Mouse (Mus musculus): Measurements from ENCODE around the gene Zbtb45.

The Zbtb45 gene

GRCm38 (mm10) chr7:13001584-13001983 is 8.2 kb downstream of the Zbtb45 start:
- DNase-seq (ENCODE audit: extremely low read depth, low read depth, low spot score), result no peak

DNA sequence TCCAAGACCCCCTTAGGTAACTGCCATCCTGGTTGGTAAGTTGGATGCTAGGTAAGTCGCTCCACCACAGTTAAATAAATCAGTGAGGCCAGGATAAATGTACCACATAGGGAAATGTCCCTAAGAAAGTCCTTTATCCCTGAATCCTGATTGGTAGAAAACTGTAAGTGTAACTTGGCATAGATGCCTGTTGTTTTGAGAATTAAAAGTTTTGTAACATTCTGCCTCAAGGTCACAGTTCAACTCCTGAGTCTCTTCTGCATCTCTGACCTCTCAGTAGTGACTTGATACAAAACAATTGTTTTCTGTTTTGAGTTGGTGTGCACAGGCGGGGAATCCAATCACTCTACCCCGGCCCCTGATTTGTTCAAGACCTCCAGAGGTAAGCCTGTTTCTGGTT is 11.0 kb downstream of the Zbtb45 start, which contains the start of gene Trim28:
Gene Trim28 (plus strand): TSS at position 264 of the 400 bp plus-strand sequence.
- DNase-seq (ENCODE audit: extremely low read depth, low read depth, low spot score), result no peak

GRCm38 (mm10) chr7:12998053-12998452 is 11.8 kb downstream of the Zbtb45 start, which contains the start of gene Slc27a5:
Gene Slc27a5, minus strand, starts transcription at chr7:12998192.
- no peak for DNase-seq (ENCODE audit: extremely low read depth, low read depth, low spot score)

- no peak for DNase-seq (ENCODE audit: extremely low read depth, low read depth, low spot score)
These were observed 12.6 kb downstream of the Zbtb45 start for GRCm38 (mm10) chr7:12997230-12997629.

- no peak for DNase-seq (ENCODE audit: extremely low read depth, low read depth, low spot score)
These were observed 14.0 kb downstream of the Zbtb45 start for GRCm38 (mm10) chr7:12995862-12996261.

DNA sequence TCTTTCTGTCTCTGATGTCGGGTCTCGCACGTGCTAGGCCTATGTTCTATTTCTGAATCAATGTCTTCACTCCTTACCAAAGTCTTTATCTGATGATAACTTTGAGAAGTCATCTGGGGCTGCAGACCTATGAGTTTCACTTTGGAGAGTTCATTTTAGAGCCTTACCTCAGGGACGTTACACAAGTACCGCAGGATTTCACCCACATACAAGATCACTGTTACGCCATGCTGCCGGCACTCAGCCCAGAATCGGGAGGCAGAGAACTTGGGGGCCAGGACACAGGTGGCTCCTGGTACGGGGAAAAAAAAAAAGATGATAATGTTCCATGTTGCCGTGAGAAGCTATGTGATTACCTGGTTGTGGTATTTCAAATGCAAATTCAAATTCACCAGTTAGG is 16.7 kb downstream of the Zbtb45 start:
- no peak for DNase-seq (ENCODE audit: extremely low read depth, low read depth, low spot score)

DNA sequence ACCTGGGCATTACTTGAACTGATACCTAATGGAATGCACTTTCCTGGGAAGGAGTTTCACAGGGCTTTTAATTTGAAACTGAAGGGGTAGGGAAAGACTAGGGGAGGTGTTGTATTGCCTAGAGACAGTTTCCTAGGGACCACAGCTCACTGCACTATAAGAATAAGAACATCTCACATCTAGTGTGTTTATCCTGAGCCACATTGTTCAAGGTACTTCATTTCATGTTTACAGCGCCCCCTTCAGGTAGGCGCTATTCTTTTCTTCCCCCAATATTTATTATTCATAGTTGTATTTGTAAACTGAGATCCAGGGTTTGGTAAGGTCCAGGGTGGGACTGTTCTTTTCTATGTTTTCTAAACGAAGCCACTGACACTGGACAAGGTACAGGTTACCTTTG is 17.6 kb downstream of the Zbtb45 start:
- no peak for DNase-seq (ENCODE audit: extremely low read depth, low read depth, low spot score)

DNA sequence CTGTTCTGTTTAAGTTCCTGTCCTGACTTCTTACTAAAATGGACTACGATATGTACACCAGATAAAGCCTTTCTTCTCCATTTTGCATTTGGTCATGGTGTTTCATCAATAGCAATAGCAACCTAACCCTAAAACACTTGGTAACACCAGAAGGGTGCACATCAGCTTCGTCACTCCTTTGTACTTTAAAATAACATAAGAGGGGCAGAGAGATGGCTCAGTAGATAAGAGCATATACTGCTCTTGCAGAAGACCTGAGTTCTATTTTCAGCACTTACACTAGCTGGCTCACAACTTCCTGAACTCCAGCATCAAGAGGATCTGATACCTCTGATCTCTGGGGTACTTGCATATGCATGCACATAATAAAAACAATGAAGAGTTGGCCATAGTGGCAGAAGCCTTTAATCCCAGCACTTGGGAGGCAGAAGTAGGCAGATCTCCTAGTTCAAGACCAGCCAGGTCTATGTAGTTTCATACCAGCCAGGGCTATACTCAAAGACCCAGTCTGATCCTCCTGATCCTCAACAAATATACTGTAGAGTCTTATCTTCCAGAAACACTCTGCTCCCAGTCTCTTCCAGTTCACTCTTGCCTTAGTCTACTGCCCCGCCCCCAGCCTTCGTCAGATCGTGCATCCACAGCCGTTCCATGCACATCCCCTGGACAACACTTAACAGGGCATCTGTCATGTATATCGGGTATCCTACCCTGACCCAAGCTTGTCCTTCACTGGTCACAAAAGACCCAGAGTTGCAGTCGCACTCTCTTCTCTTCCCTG is 22.2 kb downstream of the Zbtb45 start:
- no peak for DNase-seq (ENCODE audit: extremely low read depth, low read depth, low spot score)

GRCm38 (mm10) chr7:12986906-12987305 is 22.9 kb downstream of the Zbtb45 start:
- DNase-seq (ENCODE audit: extremely low read depth, low read depth, low spot score), result no peak

- no peak for DNase-seq (ENCODE audit: extremely low read depth, low read depth, low spot score)
These were observed 24.1 kb downstream of the Zbtb45 start for GRCm38 (mm10) chr7:12985724-12986123.

GRCm38 (mm10) chr7:12980291-12980690 is 29.5 kb downstream of the Zbtb45 start:
- DNase-seq (ENCODE audit: extremely low read depth, low read depth, low spot score), result no peak

DNA sequence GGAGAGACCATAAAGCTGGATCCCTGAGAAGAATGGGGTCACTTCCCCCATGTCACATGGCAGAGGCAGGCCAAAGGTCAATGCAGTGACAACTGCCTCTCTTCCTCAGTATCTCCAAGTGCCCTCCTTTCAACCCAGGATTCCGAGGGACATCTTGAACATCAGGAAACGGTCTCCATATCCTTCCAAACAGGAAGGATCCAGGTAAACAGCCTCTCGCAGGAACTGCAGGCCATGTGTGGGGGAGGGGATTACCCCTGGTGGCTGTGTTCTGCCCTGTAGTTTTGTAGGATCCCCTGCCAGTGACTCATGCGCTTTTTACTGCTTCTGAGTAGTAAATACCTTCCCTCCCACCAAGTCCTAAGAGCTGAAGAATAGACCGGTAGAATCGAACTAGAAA is 30.1 kb downstream of the Zbtb45 start:
- no peak for DNase-seq (ENCODE audit: extremely low read depth, low read depth, low spot score)

DNA sequence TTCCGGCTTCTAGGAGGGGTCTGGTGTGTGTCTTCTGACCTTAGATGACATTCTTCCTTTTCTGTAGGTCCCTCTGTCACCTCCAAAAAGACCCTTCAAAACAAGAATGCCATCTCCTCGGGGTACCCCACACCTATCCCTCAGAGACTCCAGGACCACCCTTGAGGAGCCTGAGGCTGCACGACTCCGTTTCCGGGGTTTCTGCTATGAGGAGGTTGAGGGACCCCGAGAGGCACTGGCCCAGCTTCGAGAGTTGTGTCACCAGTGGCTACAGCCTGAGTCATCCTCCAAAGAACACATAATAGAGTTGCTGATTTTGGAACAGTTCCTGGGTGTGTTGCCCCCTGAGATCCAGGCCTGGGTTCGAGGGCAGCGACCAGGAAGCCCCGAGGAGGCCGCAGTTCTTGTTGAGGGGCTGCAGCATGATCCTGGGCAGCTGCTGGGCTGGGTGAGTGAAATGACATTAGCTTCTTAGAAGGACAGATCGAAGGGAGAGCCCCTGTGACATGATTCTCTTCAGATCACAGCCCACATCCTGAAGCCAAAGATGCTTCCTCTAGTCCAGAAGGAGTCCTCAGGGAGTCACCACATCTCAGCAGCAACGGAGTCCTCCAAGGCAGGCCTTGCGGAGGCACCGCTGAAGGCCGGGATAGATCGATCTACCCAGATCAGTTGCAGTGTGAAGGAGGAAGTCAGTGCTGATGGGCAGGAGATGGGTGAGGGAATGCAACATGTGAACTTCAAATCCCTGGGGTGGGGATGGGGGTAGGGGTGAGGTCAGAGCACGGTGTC is 30.7 kb downstream of the Zbtb45 start:
- DNase-seq (ENCODE audit: extremely low read depth, low read depth, low spot score), result no peak

GRCm38 (mm10) chr7:12977682-12978389 is 32.0 kb downstream of the Zbtb45 start, which contains the start of gene Zfp446:
Gene Zfp446, plus strand, starts transcription at chr7:12977848.
- peak; percentile 58 for DNase-seq (ENCODE audit: extremely low read depth, low read depth, low spot score)

DNA sequence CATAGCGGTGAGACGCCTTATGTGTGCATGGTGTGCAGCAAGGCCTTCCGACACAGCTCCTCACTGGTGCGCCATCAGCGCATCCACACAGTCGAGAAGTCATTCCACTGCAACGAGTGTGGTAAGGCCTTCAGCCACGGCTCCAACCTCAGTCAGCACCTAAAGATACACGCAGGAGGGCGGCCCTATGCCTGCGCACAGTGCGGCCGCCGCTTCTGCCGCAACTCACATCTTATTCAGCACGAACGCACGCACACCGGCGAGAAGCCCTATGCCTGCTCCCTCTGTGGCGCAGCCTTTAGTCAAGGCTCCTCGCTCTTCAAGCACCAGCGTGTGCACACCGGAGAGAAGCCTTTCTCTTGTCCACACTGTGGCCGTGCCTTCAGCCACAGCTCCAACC is 38.9 kb downstream of the Zbtb45 start:
- no peak for DNase-seq (ENCODE audit: extremely low read depth, low read depth, low spot score)

- no peak for DNase-seq (ENCODE audit: extremely low read depth, low read depth, low spot score)
These were observed 43.6 kb downstream of the Zbtb45 start for GRCm38 (mm10) chr7:12966104-12966845.

GRCm38 (mm10) chr7:12965678-12966091 is 44.1 kb downstream of the Zbtb45 start, which contains the start of gene Zfp324:
Gene Zfp324, plus strand, starts transcription at chr7:12965838.
- peak; percentile 33 for DNase-seq (ENCODE audit: extremely low read depth, low read depth, low spot score)

- peak; percentile 39 for DNase-seq (ENCODE audit: extremely low read depth, low read depth, low spot score)
These were observed 48.2 kb downstream of the Zbtb45 start for GRCm38 (mm10) chr7:12961511-12962141.

GRCm38 (mm10) chr7:12959718-12960117 is 50.1 kb downstream of the Zbtb45 start:
- DNase-seq (ENCODE audit: extremely low read depth, low read depth, low spot score), result no peak

GRCm38 (mm10) chr7:12958948-12959347 is 50.9 kb downstream of the Zbtb45 start:
- no peak for DNase-seq (ENCODE audit: extremely low read depth, low read depth, low spot score)

Measured in fat pad, adult 2 months (tissue).